Mouse (Mus musculus) MEL (cell line): ENCODE data around the gene Myh3. TPM values are rescaled to one million over a fixed set of nuclear protein-coding genes. Genes with fewer than 3 reads are reported as not detected.
A peak's percentile ranks its signal among the peaks of the same experiment; 100 is the strongest.

Source experiments
- DNase-seq: peaks from one replicate; pipeline ENCODE4 v3.0.0; 2011; ENCODE audit warnings: low read depth, low spot score
- H3K27ac ChIP-seq: 2 replicates; pipeline ENCODE4 v1.5.1; 2012; ENCODE audit warnings: low read depth, mild to moderate bottlenecking, control low read depth, low read length, moderate library complexity; ENCODE audit not compliant: control insufficient read depth
- H3K27me3 ChIP-seq, 2 experiments: fragments of 150-350 bp in 1 of 2; sonication (generic) in 1 of 2; 2 replicates each; pipeline ENCODE4 v1.6.1; 2012; ENCODE audit warnings: low read length in 2 of 2, mild to moderate bottlenecking in 2 of 2, improper control_type of control experiment in 1 of 2, moderate library complexity in 1 of 2; ENCODE audit not compliant: insufficient read depth in 2 of 2, control insufficient read depth in 1 of 2
- H3K36me3 ChIP-seq, 2 experiments: 2 replicates each; pipeline ENCODE4 v1.6.1; 2012 to 2014; ENCODE audit warnings: low read length in 2 of 2, improper control_type of control experiment in 1 of 2, inconsistent platforms in 1 of 2, mild to moderate bottlenecking in 1 of 2; ENCODE audit not compliant: insufficient read depth in 2 of 2, control insufficient read depth in 1 of 2
- H3K4me1 ChIP-seq, 2 experiments: fragments of 150-350 bp in 1 of 2; sonication (generic) in 1 of 2; 2 replicates each; pipeline ENCODE4 v1.6.1; 2012; ENCODE audit warnings: low read length in 2 of 2, improper control_type of control experiment in 1 of 2, mild to moderate bottlenecking in 1 of 2; ENCODE audit not compliant: insufficient read depth in 2 of 2, control insufficient read depth in 1 of 2
- H3K4me3 ChIP-seq, 2 experiments: fragments of 150-350 bp in 1 of 2; sonication (generic) in 1 of 2; 2 replicates each; pipeline ENCODE4 v1.5.1; 2012; ENCODE audit warnings: low read depth in 2 of 2, low read length in 2 of 2, mild to moderate bottlenecking in 2 of 2, moderate library complexity in 2 of 2, control low read depth in 1 of 2, improper control_type of control experiment in 1 of 2; ENCODE audit not compliant: control insufficient read depth in 1 of 2, insufficient read depth in 1 of 2
- H3K79me2 ChIP-seq: 2 replicates; pipeline ENCODE4 v1.6.1; 2012; ENCODE audit warnings: mild to moderate bottlenecking, low read length, moderate library complexity; ENCODE audit not compliant: control insufficient read depth, poor library complexity, insufficient read depth
- H3K9ac ChIP-seq: 2 replicates; pipeline ENCODE4 v1.6.1; 2012; ENCODE audit warnings: low read depth, mild to moderate bottlenecking, control low read depth, low read length, moderate library complexity; ENCODE audit not compliant: control insufficient read depth, poor library complexity, severe bottlenecking
- H3K9me3 ChIP-seq: fragments of 150-350 bp; sonication (generic); replicated peaks from 2 replicates; pipeline ENCODE4 v1.6.1; 2012; ENCODE audit warnings: mild to moderate bottlenecking, low read length, improper control_type of control experiment, moderate library complexity; ENCODE audit not compliant: insufficient read depth
- CTCF ChIP-seq, 3 experiments: IDR thresholded peaks in 2 of 3; conservative IDR thresholded peaks in 1 of 3; 2 replicates each; pipeline ENCODE4 v1.5.1; 2011 to 2012; ENCODE audit warnings: low read length in 3 of 3, low read depth in 2 of 3, mild to moderate bottlenecking in 2 of 3, improper control_type of control experiment in 1 of 3, inconsistent platforms in 1 of 3, mixed read lengths in 1 of 3, moderate library complexity in 1 of 3; ENCODE audit not compliant: control insufficient read depth in 1 of 3, insufficient read depth in 1 of 3, poor library complexity in 1 of 3, severe bottlenecking in 1 of 3
- EP300 ChIP-seq, 2 experiments: IDR thresholded peaks; 2 replicates each; pipeline ENCODE4 v1.6.1; 2011; ENCODE audit warnings: improper control_type of control experiment in 2 of 2, low read length in 2 of 2, low read depth in 1 of 2, mild to moderate bottlenecking in 1 of 2
- GABPA ChIP-seq: IDR thresholded peaks from 2 replicates; pipeline ENCODE4 v1.6.1; 2012; ENCODE audit warnings: low read depth, mild to moderate bottlenecking, inconsistent platforms, low read length, improper control_type of control experiment, moderate library complexity
- GATA1 ChIP-seq: IDR thresholded peaks from 2 replicates; pipeline ENCODE4 v1.6.1; 2011; ENCODE audit warnings: low read depth, low read length, improper control_type of control experiment
- HCFC1 ChIP-seq: IDR thresholded peaks from 2 replicates; pipeline ENCODE4 v1.6.1; 2012; ENCODE audit warnings: low read depth, mild to moderate bottlenecking, inconsistent platforms, low read length, improper control_type of control experiment, moderate library complexity
- NELFE ChIP-seq: IDR thresholded peaks from 2 replicates; pipeline ENCODE4 v1.6.1; 2011; ENCODE audit warnings: low read depth, low read length, improper control_type of control experiment
- POLR2A ChIP-seq, 2 experiments: IDR thresholded peaks; 2 replicates each; pipeline ENCODE4 v1.6.1; 2011 to 2012; ENCODE audit warnings: low read length in 2 of 2, mild to moderate bottlenecking in 2 of 2, control low read depth in 1 of 2, improper control_type of control experiment in 1 of 2, low read depth in 1 of 2, moderate library complexity in 1 of 2; ENCODE audit not compliant: control insufficient read depth in 1 of 2, insufficient read depth in 1 of 2, poor library complexity in 1 of 2
- POLR2AphosphoS2 ChIP-seq: IDR thresholded peaks from 2 replicates; pipeline ENCODE4 v1.6.1; 2011; ENCODE audit warnings: low read length, improper control_type of control experiment
- POLR2AphosphoS5 ChIP-seq: IDR thresholded peaks from 2 replicates; pipeline ENCODE4 v1.6.1; 2012; ENCODE audit warnings: low read depth, borderline replicate concordance, mild to moderate bottlenecking, inconsistent platforms, low read length, moderate library complexity, mixed read lengths
- RAD21 ChIP-seq: IDR thresholded peaks from 2 replicates; pipeline ENCODE4 v1.6.1; 2011; ENCODE audit warnings: mild to moderate bottlenecking, low read depth, low read length, improper control_type of control experiment
- SMC3 ChIP-seq: IDR thresholded peaks from 2 replicates; pipeline ENCODE4 v1.6.1; 2011; ENCODE audit warnings: low read depth, low read length, improper control_type of control experiment
- TAL1 ChIP-seq: IDR thresholded peaks from 2 replicates; pipeline ENCODE4 v1.6.1; 2012; ENCODE audit warnings: mild to moderate bottlenecking, inconsistent platforms, low read length, moderate library complexity, mixed read lengths
- TCF12 ChIP-seq: IDR thresholded peaks from 2 replicates; pipeline ENCODE4 v1.6.1; 2014; ENCODE audit warnings: low read depth, mild to moderate bottlenecking, inconsistent platforms, low read length, improper control_type of control experiment, moderate library complexity
- UBTF ChIP-seq: IDR thresholded peaks from 2 replicates; pipeline ENCODE4 v1.6.1; 2012; ENCODE audit warnings: low read depth, mild to moderate bottlenecking, inconsistent platforms, low read length, improper control_type of control experiment, moderate library complexity, borderline replicate concordance; ENCODE audit not compliant: insufficient read depth
- USF1 ChIP-seq: IDR thresholded peaks from 2 replicates; pipeline ENCODE4 v1.6.1; 2014; ENCODE audit warnings: low read depth, mild to moderate bottlenecking, inconsistent platforms, low read length, improper control_type of control experiment, moderate library complexity
- USF2 ChIP-seq, 2 experiments: IDR thresholded peaks; 2 replicates each; pipeline ENCODE4 v1.6.1; 2011 to 2012; ENCODE audit warnings: improper control_type of control experiment in 2 of 2, low read length in 2 of 2, borderline replicate concordance in 1 of 2, inconsistent platforms in 1 of 2, low read depth in 1 of 2, mild to moderate bottlenecking in 1 of 2; ENCODE audit not compliant: insufficient read depth in 1 of 2
- ZC3H11A ChIP-seq: IDR thresholded peaks from 2 replicates; pipeline ENCODE4 v1.6.1; 2012; ENCODE audit warnings: low read depth, mild to moderate bottlenecking, inconsistent platforms, low read length, improper control_type of control experiment
- ZKSCAN1 ChIP-seq: IDR thresholded peaks from 2 replicates; pipeline ENCODE4 v1.6.1; 2012; ENCODE audit warnings: low read depth, mild to moderate bottlenecking, inconsistent platforms, low read length, improper control_type of control experiment, moderate library complexity
- ZMIZ1 ChIP-seq: IDR thresholded peaks from 2 replicates; pipeline ENCODE4 v1.6.1; 2012; ENCODE audit warnings: low read depth, mild to moderate bottlenecking, inconsistent platforms, low read length, improper control_type of control experiment, moderate library complexity
- ZNF384 ChIP-seq: IDR thresholded peaks from 2 replicates; pipeline ENCODE4 v1.6.1; 2012; ENCODE audit warnings: low read depth, mild to moderate bottlenecking, inconsistent platforms, low read length, improper control_type of control experiment
- polyA plus RNA-seq, 2 experiments: library from polyadenylated mRNA; stranded (reverse) in 1 of 2; unstranded in 1 of 2; fragments of >175 nt in 1 of 2; fragments of >200 nt in 1 of 2; gene quantifications; 2 replicates each; pipeline versions ENCODE4 v1.2.1 to v1.2.4; 2012; ENCODE audit warnings: low replicate concordance in 2 of 2, low read depth in 1 of 2; ENCODE audit not compliant: insufficient read length in 2 of 2, insufficient read depth in 1 of 2, missing spikeins in 1 of 2
- total RNA-seq: library from RNA; depleted of rRNA; stranded (reverse); fragments of 300-350 nt; gene quantifications from 2 replicates; pipeline ENCODE4 v1.2.3, GENCODE M21; 2012

The Myh3 gene
- total and polyA plus RNA-seq, 3 experiments, result 0.81 to 1.7 TPM; not detected in 1

DNA sequence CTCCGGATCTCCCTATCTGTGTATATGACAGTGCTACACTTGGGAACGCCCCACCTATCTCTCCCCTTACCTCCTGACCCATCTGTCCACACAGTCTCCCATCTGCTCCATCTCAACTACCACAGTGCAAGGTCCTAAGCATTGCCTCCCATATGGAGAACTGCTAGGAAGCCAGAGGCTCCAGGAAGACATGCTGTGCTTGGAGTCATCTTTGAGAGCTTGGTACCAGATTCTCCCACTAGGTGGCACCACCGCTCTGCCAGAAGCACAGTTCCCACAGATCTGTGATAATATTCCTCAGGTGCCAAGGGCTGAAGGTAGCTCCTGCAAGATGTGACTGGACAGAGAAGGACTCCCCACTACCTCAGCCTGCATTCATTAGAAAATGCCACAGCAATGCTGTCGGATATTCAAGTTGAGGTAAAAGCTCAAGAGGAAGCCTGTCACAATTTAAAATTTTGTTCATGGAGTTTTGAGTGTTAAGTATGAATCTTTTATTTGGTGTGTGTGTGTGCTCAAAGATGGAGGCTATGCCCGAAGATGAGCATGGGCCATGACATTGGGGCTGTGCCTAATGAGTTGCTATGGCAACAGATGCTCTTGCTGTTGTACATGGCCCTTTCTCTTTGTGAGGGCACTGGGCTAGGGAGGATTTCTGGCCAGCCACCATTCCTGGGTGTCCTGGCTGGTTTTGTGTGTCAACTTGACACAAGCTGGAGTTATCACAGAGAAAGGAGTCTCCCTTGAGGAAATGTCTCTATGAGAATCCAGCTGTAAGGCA, 32.3 kb downstream of the Myh3 start:
- no peak overlapping the region for H3K9ac ChIP-seq
- no peaks in the 10 kb centered on the region for H3K9me3 ChIP-seq
- no peak for TF ChIP-seq UBTF
- TF ChIP-seq RAD21, result peak; percentile 73
- TF ChIP-seq CTCF (IDR thresholded peaks at IDR 0.05 in 2 of 3, conservative IDR thresholded peaks at IDR 0.05 in 1 of 3; ENCODE audit: control insufficient read depth in 1 of 3, insufficient read depth in 1 of 3, low read depth in 2 of 3, low read length in 3 of 3, poor library complexity in 1 of 3, severe bottlenecking in 1 of 3), result peak; percentile 84 to 91 (median 86)
- TF ChIP-seq ZC3H11A, result peak; percentile 44; the same call in 1 of the 2 replicates
- TF ChIP-seq POLR2AphosphoS2, result no peak
- peak; percentile 66 for TF ChIP-seq SMC3
- TF ChIP-seq GATA1, result 0 out of 2 replicates have a peak, but pooled peaks have one; percentile 22
- TF ChIP-seq EP300 (IDR thresholded peaks at IDR 0.05; ENCODE audit: low read depth in 1 of 2, low read length in 2 of 2), result no peak
- H3K27ac ChIP-seq, result no peak overlapping the region
- peak; percentile 70 for DNase-seq
- no peaks in the 10 kb centered on the region for H3K36me3 ChIP-seq
- H3K4me1 ChIP-seq, result no peaks in the 10 kb centered on the region
- no peaks in the 10 kb centered on the region; a peak in 1 of 4 replicates for H3K27me3 ChIP-seq
- no peaks in the 10 kb centered on the region for H3K79me2 ChIP-seq
- no peak overlapping the region for H3K4me3 ChIP-seq

DNA sequence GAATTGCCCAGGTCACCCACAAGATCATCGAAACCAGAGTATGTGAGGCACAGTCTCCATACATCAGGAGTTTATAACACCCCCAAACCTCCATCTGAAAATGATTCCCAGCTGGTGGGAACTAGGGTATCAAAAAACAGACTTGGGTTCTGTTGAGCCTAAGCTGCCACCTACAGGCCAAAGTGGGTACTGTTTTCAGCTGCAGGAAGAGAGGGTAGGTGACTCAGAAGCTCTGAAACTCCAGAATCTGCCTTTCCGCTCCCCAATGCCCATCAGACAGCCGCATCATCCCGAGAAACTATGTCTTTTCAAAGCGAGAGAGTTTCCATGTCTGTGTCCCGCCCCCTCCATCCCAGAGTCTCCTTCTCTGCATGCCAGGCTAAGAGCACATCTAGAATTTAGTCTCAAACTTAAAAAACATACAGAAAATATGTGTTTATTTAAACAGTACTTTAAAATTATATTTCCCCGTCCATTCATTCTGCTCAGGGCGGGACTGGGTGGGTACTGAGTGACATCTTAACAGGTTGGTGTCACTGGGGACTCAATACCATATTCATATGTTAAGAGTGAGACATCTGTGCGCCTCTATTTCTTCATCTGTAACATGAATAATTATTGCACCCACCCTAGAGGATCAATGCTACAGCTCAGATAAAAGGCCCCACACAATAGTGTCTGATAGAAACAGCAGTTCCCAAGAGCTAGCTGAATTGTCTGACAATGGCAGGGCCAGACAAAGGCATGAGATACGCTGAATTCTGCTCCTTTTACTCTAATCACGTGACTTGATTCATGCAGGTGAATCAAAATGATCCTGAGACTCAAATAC, 34.1 kb downstream of the Myh3 start:
- Histone ChIP-seq H3K9ac (no peak overlapping the region), H3K27me3 (no peaks in the 10 kb centered on the region), H3K4me1 (no peaks in the 10 kb centered on the region), H3K4me3 (no peak overlapping the region), H3K79me2 (no peaks in the 10 kb centered on the region), H3K27ac (no peak overlapping the region), H3K9me3 (no peaks in the 10 kb centered on the region), H3K36me3 (no peaks in the 10 kb centered on the region)
- peak; percentile 90 for DNase-seq
- TF ChIP-seq RAD21 (peak; percentile 40), TCF12 (no peak), USF1 (no peak), ZC3H11A (peak; percentile 23; the same call in 1 of the 2 replicates), GABPA (no peak), ZKSCAN1 (0 out of 2 replicates have a peak, but pooled peaks have one; percentile 11), USF2 (IDR thresholded peaks at IDR 0.05; ENCODE audit: borderline replicate concordance in 1 of 2, insufficient read depth in 1 of 2, low read depth in 1 of 2, low read length in 2 of 2) (no peak), POLR2AphosphoS5 (no peak), CTCF (IDR thresholded peaks at IDR 0.05 in 2 of 3, conservative IDR thresholded peaks at IDR 0.05 in 1 of 3; ENCODE audit: control insufficient read depth in 1 of 3, insufficient read depth in 1 of 3, low read depth in 2 of 3, low read length in 3 of 3, poor library complexity in 1 of 3, severe bottlenecking in 1 of 3) (peak; percentile 75 to 88 (median 87)), GATA1 (no peak), HCFC1 (no peak), TAL1 (no peak), ZNF384 (no peak), POLR2A (IDR thresholded peaks at IDR 0.05; ENCODE audit: control insufficient read depth in 1 of 2, insufficient read depth in 1 of 2, low read depth in 1 of 2, low read length in 2 of 2, poor library complexity in 1 of 2) (no peak), ZMIZ1 (no peak), SMC3 (peak; percentile 67), NELFE (peak; percentile 14; the same call in 1 of the 2 replicates)
